Mouse (Mus musculus) kidney, embryonic 15.5 days (tissue): ENCODE measurements around the gene Edem3. TPM values are rescaled to one million over a fixed set of nuclear protein-coding genes. Genes with fewer than 3 reads are reported as not detected.

Experiments used
- ATAC-seq: fragments of 200-750 bp; cut with Nextera tagmentation; replicated peaks from 2 replicates; pipeline ENCODE4 v1.8.0; 2017; ENCODE audit warnings: moderate TSS enrichment; ENCODE audit not compliant: low FRiP score
- H3K27ac ChIP-seq: fragments of 300-500 bp; sonication (generic); 2 replicates; pipeline ENCODE4 v1.5.1; 2015; ENCODE audit warnings: mild to moderate bottlenecking, inconsistent platforms
- H3K27me3 ChIP-seq: fragments of 300-500 bp; sonication (generic); 2 replicates; pipeline ENCODE4 v1.6.1; 2015; ENCODE audit warnings: inconsistent platforms
- H3K36me3 ChIP-seq: fragments of 300-500 bp; sonication (generic); 2 replicates; pipeline ENCODE4 v1.6.1; 2015; ENCODE audit warnings: inconsistent platforms
- H3K4me1 ChIP-seq: fragments of 300-500 bp; sonication (generic); 2 replicates; pipeline ENCODE4 v1.6.1; 2015; ENCODE audit warnings: inconsistent platforms
- H3K4me2 ChIP-seq: fragments of 300-500 bp; sonication (generic); 2 replicates; pipeline ENCODE4 v1.6.1; 2015; ENCODE audit warnings: moderate library complexity, mild to moderate bottlenecking, inconsistent platforms
- H3K4me3 ChIP-seq: fragments of 300-500 bp; sonication (generic); replicated peaks from 2 replicates; pipeline ENCODE4 v1.5.1; 2015; ENCODE audit warnings: mild to moderate bottlenecking, inconsistent platforms
- H3K9ac ChIP-seq: fragments of 300-500 bp; sonication (generic); 2 replicates; pipeline ENCODE4 v1.6.1; 2015; ENCODE audit warnings: mild to moderate bottlenecking, inconsistent platforms
- H3K9me3 ChIP-seq: fragments of 300-500 bp; sonication (generic); replicated peaks from 2 replicates; pipeline ENCODE4 v1.6.1; 2016; ENCODE audit warnings: inconsistent platforms
- WGBS: fragments of 180-500 bp; shearing (Covaris S2); methylation state at CpG from one replicate; pipeline ENCODE4 v1.1.7; 2015; ENCODE audit warnings: mixed read lengths; 5-methylcytosine and 5-hydroxymethylcytosine counted together
- polyA plus RNA-seq: library from polyadenylated mRNA; unstranded; fragments of >200 nt; fragmentation: Nextera tagmentation; extraction: Ambion mirVana; gene quantifications from 2 replicates; pipeline ENCODE4 v1.2.1, GENCODE M21; 2015

The Edem3 gene
- 15.7 and 17.2 TPM in 2 replicates for polyA plus RNA-seq

DNA sequence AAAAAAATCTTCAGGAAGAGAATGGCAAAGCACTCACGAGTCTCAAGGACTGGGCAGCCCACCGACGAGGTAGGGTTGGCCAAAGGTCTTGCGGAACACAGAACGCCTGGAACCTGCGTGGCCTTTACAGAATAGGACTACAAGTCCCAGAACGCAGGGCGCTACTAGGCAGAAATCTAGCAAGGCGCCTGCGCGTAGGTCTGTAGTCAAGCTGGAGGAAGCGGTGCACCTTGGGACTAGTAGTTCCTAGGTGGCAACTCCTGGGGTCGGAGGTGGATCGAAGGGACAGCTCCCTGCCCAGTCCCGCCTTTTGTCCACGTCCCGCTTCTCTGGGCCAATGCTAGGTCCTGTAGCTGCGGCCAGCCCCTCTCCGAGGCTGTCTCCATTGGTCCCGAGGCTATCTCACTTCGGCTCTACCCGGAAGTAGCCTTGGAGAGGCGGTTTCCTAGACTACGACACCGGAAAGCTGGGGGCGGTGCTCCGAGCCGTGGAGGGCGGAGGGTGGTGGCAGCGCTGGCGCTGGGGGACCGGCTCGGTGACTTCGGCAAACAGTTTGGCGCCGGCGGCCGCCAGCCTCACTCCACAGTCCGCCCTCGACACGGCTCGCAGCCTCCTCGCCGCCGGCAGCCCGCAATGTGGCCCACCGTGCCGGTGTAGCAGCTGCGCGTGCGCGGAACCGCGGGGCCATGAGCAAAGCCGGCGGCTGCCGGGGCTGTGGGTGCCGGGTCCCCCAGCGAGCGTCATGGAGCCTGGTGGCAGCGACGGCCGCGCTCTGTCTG, at the start of gene Edem3:
Gene Edem3, plus strand, starts transcription at position 491 of the 779 bp plus-strand sequence.
- peak within 1 kb of the TSS; percentile 79 for H3K4me2 ChIP-seq
- ATAC-seq = peak; percentile 100
- peak within 1 kb of the TSS; percentile 86 for H3K4me3 ChIP-seq
- H3K36me3 ChIP-seq = no peaks in the 10 kb centered on the region
- peak within 1 kb of the TSS; percentile 85 for H3K27ac ChIP-seq
- no peaks in the 10 kb centered on the region for H3K27me3 ChIP-seq
- no peaks in the 10 kb centered on the region for H3K9me3 ChIP-seq
- under 1% methylated on average over 64 of the region's 64 CpGs for WGBS
- H3K9ac ChIP-seq = peak within 1 kb of the TSS; percentile 65
- peaks cover 18% of the 10 kb centered on the region for H3K4me1 ChIP-seq

DNA sequence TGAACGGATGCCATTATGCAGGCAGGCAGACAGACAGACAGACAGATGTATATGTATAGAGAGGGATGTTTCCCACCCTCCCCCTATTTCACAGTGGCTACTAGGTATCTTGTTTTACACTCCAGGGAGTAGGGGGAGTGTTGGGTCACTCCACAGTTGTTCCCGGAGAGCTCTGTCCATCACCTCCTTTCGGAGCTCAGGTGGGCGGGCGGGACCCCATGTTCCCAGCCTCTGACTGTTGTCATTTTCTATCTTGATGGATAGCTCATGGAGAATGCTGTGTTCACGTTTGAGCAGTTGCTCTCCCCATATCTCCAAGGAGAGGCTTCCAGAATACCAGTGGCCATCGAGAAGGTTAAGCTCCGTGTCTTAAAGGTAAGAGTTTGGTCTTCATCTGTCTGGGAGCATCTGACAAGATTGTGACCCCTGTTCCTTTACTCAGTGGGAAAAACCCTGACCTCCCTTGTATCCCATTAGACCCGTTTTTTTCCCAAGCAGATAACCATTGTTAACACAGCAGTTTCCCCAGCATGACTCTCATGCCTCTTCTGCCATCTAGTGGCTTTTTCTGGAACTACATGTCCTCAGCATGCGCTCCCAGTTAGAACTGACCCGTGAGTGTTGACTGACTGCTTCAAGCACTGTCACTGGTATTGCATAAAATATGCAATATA, 49.3 kb upstream of the Edem3 start:
- WGBS = 24% methylated on average over 11 of the region's 11 CpGs
- Histone ChIP-seq H3K4me3 (no peak overlapping the region), H3K36me3 (no peaks in the 10 kb centered on the region), H3K4me2 (no peak overlapping the region), H3K27ac (no peak overlapping the region), H3K9me3 (no peaks in the 10 kb centered on the region), H3K9ac (no peak overlapping the region), H3K27me3 (peaks cover 6% of the 10 kb centered on the region; the same call in 1 of the 2 replicates), H3K4me1 (peaks cover 19% of the 10 kb centered on the region)
- ATAC-seq = peak; percentile 28

DNA sequence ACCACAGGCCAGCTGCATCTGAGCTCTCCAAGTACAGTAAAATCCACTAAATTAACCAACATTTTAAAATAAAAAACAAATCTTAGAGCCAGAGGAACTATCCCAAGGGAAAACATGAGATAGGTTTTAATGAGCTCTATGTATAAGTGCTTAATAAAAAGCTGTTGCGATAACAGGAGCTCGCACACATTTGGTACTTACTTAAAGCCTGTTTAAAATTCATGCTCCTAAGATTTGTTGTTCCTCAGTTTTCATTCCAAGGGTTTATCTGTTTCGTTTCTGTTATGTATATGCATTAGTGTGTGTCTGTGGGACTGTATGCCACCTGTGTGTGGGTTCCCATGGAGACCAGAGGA, 48.8 kb upstream of the Edem3 start:
- H3K27me3 ChIP-seq = peaks cover 6% of the 10 kb centered on the region; the same call in 1 of the 2 replicates
- 84% methylated on average over 3 of the region's 3 CpGs for WGBS
- H3K9me3 ChIP-seq = no peaks in the 10 kb centered on the region
- H3K27ac ChIP-seq = no peak overlapping the region
- no peak overlapping the region for H3K4me3 ChIP-seq
- H3K4me1 ChIP-seq = peaks cover 19% of the 10 kb centered on the region
- H3K4me2 ChIP-seq = no peak overlapping the region
- no peak for ATAC-seq
- no peak overlapping the region for H3K9ac ChIP-seq
- H3K36me3 ChIP-seq = no peaks in the 10 kb centered on the region

DNA sequence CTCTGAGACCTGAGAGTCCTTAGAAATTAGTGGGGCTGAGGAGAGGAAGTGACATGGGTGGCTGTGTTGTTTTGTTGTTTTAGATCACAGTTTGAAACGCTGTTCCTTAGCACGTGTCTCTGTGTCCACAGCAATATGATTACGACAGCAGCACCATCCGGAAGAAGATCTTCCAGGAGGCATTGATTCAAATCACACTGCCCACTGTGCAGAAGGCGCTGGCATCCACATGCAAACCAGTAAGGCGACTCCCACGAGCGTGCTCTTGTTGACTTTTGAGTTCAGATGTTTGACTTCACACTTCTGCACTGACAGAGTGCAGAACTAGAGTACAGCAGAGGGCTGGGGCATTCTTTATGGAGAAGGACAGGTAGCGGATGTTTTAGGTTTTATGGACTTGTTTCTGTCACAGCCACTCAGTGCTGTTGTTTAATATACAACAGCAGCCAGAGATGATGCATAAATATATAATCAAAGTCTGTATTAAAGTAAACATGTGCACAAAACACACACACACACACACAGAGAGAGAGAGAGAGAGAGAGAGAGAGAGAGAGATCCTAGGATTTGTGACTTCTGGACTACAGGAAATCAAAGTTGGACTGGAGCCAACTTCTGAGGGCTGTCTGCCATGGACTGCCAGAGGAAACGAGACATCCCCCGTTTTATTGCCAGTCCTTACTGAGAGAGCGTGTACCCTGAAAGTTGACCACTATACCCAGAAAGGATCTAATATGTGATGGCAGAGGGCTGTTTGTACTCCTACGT, 46.0 kb upstream of the Edem3 start:
- ATAC-seq = no peak
- Histone ChIP-seq H3K4me1 (peaks cover 19% of the 10 kb centered on the region), H3K4me3 (no peak overlapping the region), H3K9ac (no peak overlapping the region), H3K27me3 (peaks cover 6% of the 10 kb centered on the region; the same call in 1 of the 2 replicates), H3K4me2 (0 out of 2 replicates have a peak overlapping the region, but pooled peaks have one; percentile 22), H3K36me3 (no peaks in the 10 kb centered on the region), H3K9me3 (no peaks in the 10 kb centered on the region), H3K27ac (peak overlapping the region; percentile 46)
- WGBS = 27% methylated on average over 13 of the region's 13 CpGs

DNA sequence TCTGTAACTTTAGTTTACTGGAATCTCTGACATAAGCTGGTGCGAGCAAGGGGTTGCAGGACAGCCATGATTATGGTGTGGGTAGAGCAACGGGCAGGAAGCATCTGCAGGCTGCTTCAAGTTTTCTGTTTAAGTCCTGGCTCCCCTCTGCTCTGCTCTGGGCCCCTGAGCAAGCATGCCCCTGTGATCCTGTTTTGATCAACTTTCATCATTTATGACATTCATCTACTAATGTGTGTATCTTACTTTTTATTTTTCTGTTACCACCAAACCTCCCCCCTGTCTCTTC, 45.5 kb upstream of the Edem3 start:
- Histone ChIP-seq H3K9me3 (no peaks in the 10 kb centered on the region), H3K27me3 (peaks cover 6% of the 10 kb centered on the region; the same call in 1 of the 2 replicates), H3K4me2 (0 out of 2 replicates have a peak overlapping the region, but pooled peaks have one; percentile 22), H3K4me1 (peaks cover 19% of the 10 kb centered on the region), H3K9ac (no peak overlapping the region), H3K27ac (peak overlapping the region; percentile 46; the same call in 1 of the 2 replicates), H3K36me3 (no peaks in the 10 kb centered on the region), H3K4me3 (no peak overlapping the region)
- ATAC-seq = no peak
- WGBS = 21% methylated on average over 2 of the region's 2 CpGs

DNA sequence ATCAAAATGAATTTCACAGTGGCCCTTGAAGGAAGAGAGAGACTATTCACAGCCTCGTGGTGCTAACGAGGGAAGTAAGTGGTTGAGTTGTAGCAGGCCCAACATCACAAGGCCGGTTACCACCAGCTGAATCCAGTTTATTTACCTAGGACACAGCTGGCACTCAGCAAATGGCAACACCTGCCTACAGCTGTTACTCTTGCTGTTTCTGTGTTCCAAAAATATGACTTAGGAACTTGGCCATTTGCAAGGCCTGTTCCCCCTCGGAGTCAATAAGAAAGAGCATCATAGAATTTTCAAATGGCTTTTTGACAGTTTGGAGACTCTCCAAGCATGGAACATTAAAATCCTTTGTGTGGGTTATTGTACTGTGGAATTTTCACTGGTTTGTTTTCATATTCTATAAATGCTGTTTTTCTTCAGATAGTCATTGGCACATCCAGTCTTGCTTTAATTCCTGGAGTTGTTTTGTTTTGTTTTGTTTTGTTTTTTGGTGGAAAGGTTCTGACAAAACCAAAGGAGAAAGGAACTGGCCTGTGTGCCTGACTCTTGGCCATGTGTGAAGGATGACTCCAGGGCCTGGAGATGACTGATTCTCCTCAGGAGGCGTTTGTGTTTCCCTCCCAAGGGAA, 44.6 kb upstream of the Edem3 start:
- Histone ChIP-seq H3K9me3 (no peaks in the 10 kb centered on the region), H3K27me3 (peaks cover 3% of the 10 kb centered on the region; the same call in 1 of the 2 replicates), H3K36me3 (no peaks in the 10 kb centered on the region), H3K4me1 (peaks cover 18% of the 10 kb centered on the region), H3K9ac (no peak overlapping the region), H3K4me3 (no peak overlapping the region), H3K27ac (no peak overlapping the region), H3K4me2 (no peak overlapping the region)
- WGBS = 53% methylated on average over 5 of the region's 5 CpGs
- ATAC-seq = no peak

DNA sequence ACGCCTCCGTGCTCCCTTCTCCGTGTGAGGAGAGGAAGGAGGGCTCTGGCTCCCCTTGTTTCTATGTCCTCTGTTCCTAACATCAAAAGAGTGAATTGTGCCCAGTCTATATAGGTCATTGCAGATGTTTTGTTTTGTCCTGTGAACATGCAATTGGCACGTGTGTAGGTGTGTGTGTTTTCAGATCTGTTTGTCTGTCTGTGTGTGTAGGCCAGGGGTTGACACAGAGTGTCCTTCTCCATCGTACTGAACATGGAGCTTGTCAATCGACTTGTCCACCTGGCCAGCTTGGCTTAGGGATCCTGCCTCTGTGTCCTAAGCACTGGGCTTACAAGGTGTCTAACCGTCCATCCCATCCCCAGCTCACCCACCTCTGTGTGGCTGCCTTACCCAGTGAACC, 44.1 kb upstream of the Edem3 start:
- H3K9ac ChIP-seq = no peak overlapping the region
- WGBS = 68% methylated on average over 7 of the region's 7 CpGs
- ATAC-seq = no peak
- no peak overlapping the region for H3K4me3 ChIP-seq
- H3K27me3 ChIP-seq = no peaks in the 10 kb centered on the region
- H3K9me3 ChIP-seq = no peaks in the 10 kb centered on the region
- peaks cover 14% of the 10 kb centered on the region for H3K4me1 ChIP-seq
- no peaks in the 10 kb centered on the region for H3K36me3 ChIP-seq
- H3K27ac ChIP-seq = no peak overlapping the region
- H3K4me2 ChIP-seq = no peak overlapping the region

DNA sequence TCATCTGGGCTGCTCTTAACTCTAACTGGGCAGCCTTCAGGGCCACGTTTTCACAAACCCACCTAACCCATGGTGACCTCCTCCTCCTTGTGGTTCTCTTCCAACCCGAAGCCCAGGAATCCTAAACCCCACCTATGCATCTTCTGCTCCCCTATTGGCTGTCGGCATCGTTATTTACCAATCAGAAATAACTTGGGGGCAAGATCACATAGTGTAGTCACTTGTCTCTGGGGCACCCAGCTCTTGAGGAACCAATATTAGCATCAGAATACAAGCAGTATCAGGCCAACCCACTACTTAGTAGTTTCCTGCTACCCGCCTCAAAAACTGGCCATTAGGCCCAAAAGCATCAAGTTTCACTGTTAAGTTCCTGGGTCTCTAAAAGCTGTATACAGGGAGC, 42.5 kb upstream of the Edem3 start:
- H3K9ac ChIP-seq = no peak overlapping the region
- no peak overlapping the region for H3K4me3 ChIP-seq
- H3K4me2 ChIP-seq = no peak overlapping the region
- no peaks in the 10 kb centered on the region for H3K27me3 ChIP-seq
- H3K36me3 ChIP-seq = no peaks in the 10 kb centered on the region
- WGBS = 45% methylated on average over 5 of the region's 5 CpGs
- no peak for ATAC-seq
- no peak overlapping the region for H3K27ac ChIP-seq
- H3K4me1 ChIP-seq = peaks cover 14% of the 10 kb centered on the region
- H3K9me3 ChIP-seq = no peaks in the 10 kb centered on the region

DNA sequence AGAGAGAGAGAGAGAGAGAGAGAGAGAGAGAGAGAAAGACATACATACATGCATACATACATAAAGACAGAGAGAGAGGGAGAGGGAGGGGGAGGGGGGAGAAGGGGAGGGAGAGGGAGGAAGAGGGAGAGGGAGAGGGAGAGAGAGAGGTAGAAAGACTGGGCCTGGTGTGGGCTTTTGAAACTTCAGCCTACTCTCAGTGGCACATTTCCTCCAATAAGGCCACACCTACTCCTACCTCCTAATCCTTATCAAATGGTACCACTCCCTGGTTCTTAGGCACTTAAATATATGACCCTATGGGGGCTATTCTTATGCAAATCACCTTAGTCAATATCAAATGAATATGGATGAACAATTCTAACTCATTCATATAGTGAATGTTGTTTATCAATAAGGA, 41.5 kb upstream of the Edem3 start:
- H3K27ac ChIP-seq = no peak overlapping the region
- H3K4me1 ChIP-seq = peaks cover 12% of the 10 kb centered on the region
- no peaks in the 10 kb centered on the region for H3K9me3 ChIP-seq
- no peak overlapping the region for H3K4me2 ChIP-seq
- H3K9ac ChIP-seq = no peak overlapping the region
- H3K36me3 ChIP-seq = no peaks in the 10 kb centered on the region
- ATAC-seq = no peak
- H3K4me3 ChIP-seq = no peak overlapping the region
- H3K27me3 ChIP-seq = no peaks in the 10 kb centered on the region

DNA sequence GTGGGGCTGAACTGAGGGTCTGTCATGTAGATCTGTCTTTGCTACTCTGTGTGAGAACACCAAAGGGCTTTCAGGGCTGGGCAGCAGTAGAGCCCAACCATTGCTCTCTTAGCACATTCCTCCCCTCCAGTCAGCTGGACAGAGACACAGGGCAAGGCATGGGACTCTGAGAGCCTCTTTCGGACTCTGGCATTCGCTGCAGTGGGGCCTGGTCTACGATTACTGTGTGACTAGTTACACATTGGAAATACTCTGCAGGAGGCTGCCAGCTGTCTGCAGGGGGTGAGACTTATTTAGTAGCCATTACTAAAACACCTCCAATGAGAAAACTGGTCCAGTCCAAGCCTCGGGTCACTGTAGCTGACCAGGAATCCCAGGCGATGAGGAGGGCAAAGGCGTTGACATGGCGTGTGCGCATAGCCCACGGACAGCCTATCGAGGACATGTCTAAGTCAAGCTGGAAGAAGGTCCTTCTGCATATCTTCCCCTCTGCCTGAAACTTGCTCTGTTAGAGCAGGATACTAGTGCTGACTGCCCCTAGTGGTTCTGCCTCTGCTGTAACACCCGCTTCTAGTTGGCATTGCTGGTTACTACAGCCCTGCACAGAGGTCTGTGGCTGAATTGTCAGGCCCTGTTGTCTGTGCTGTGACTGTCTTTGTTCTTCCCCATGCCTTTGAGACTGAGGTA, 39.0 kb upstream of the Edem3 start:
- Histone ChIP-seq H3K27me3 (no peaks in the 10 kb centered on the region), H3K36me3 (no peaks in the 10 kb centered on the region), H3K4me2 (no peak overlapping the region), H3K9me3 (no peaks in the 10 kb centered on the region), H3K4me1 (0 out of 2 replicates have a peak, but pooled peaks cover 5% of the 10 kb centered on the region), H3K4me3 (no peak overlapping the region), H3K27ac (peak overlapping the region; percentile 70), H3K9ac (no peak overlapping the region)
- 72% methylated on average over 11 of the region's 11 CpGs for WGBS
- peak; percentile 93 for ATAC-seq

DNA sequence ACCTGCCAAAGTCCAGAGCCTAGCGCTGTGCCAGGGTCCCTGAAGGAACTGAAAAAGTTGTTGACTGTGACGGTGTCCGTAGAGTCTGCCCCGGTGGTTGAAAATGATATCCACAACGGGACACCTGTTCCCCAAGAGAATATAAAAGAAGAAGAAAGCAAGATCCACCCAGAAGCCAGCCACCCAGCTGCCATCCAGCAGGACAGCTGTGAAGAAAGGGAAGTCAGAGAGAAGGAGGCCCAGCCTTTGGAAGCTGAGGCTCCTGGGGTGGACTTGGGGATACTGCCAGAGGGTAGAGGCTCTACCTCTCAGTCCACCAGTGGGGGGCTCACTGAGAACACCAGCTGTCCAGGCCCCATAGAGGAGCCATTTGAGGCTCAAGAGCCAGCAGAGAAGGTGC, 37.5 kb upstream of the Edem3 start:
- no peak for ATAC-seq
- Histone ChIP-seq H3K4me1 (0 out of 2 replicates have a peak, but pooled peaks cover 5% of the 10 kb centered on the region), H3K27me3 (no peaks in the 10 kb centered on the region), H3K27ac (no peak overlapping the region), H3K4me2 (no peak overlapping the region), H3K9me3 (no peaks in the 10 kb centered on the region), H3K9ac (no peak overlapping the region), H3K36me3 (no peaks in the 10 kb centered on the region), H3K4me3 (no peak overlapping the region)
- 93% methylated on average over 5 of the region's 5 CpGs for WGBS
